Mouse (Mus musculus) gastrocnemius, postnatal 25 days (tissue): ENCODE results near the gene Pi4k2a. TPM values are rescaled to one million over a fixed set of nuclear protein-coding genes. Genes with fewer than 3 reads are reported as not detected.
A peak's percentile ranks its signal among the peaks of the same experiment; 100 is the strongest.

Experiments
- DNase-seq: peaks from one replicate; pipeline ENCODE4 v3.0.0; 2022
- total RNA-seq, 2 experiments: library from RNA; stranded (reverse); gene quantifications; 1 replicate in 1 of 2; 2 replicates in 1 of 2; pipeline ENCODE4 v1.2.3; 2021

Gene Pi4k2a
- total RNA-seq, 2 experiments from 2014 or later, result 10.4 to 12.2 TPM

- DNase-seq, result no peak
Measured at GRCm38 (mm10) chr19:42135070-42135469, 44.8 kb downstream of the Pi4k2a start.

- DNase-seq, result no peak
Measured at GRCm38 (mm10) chr19:42136126-42136525, 45.9 kb downstream of the Pi4k2a start.

- DNase-seq, result no peak
Measured at GRCm38 (mm10) chr19:42137167-42137672, 47.0 kb downstream of the Pi4k2a start.

- DNase-seq, result no peak
Measured at GRCm38 (mm10) chr19:42138517-42139285, 48.4 kb downstream of the Pi4k2a start.

- no peak for DNase-seq
Measured at GRCm38 (mm10) chr19:42139724-42140517, 49.7 kb downstream of the Pi4k2a start.

GRCm38 (mm10) chr19:42141998-42142397 lies 51.7 kb downstream of the Pi4k2a start:
- DNase-seq, result no peak

GRCm38 (mm10) chr19:42142757-42143156 lies 52.5 kb downstream of the Pi4k2a start:
- DNase-seq, result no peak

- DNase-seq, result no peak
Measured at GRCm38 (mm10) chr19:42144067-42144466, 53.8 kb downstream of the Pi4k2a start.

GRCm38 (mm10) chr19:42144541-42145167 lies 54.4 kb downstream of the Pi4k2a start:
- peak; percentile 63 for DNase-seq

GRCm38 (mm10) chr19:42145210-42145609 lies 54.9 kb downstream of the Pi4k2a start:
- DNase-seq, result no peak

- no peak for DNase-seq
Measured at GRCm38 (mm10) chr19:42145731-42146130, 55.5 kb downstream of the Pi4k2a start.

- DNase-seq, result no peak
Measured at GRCm38 (mm10) chr19:42146276-42147010, 56.2 kb downstream of the Pi4k2a start.

GRCm38 (mm10) chr19:42147170-42147768 lies 57.0 kb downstream of the Pi4k2a start, which contains the start of gene Marveld1:
Gene Marveld1 (plus strand): TSS chr19:42147400.
- peak; percentile 88 for DNase-seq

- DNase-seq, result peak; percentile 77
Measured at GRCm38 (mm10) chr19:42147769-42148568, 57.7 kb downstream of the Pi4k2a start.

- no peak for DNase-seq
Measured at GRCm38 (mm10) chr19:42148569-42148860, 58.2 kb downstream of the Pi4k2a start.

- peak; percentile 85 for DNase-seq
Measured at GRCm38 (mm10) chr19:42151990-42152389, 61.7 kb downstream of the Pi4k2a start.

- no peak for DNase-seq
Measured at GRCm38 (mm10) chr19:42157493-42158237, 67.4 kb downstream of the Pi4k2a start.

- DNase-seq, result no peak
Measured at GRCm38 (mm10) chr19:42158246-42159017, 68.2 kb downstream of the Pi4k2a start.

GRCm38 (mm10) chr19:42163764-42164163 lies 73.5 kb downstream of the Pi4k2a start, which contains the start of gene Zfyve27:
Gene Zfyve27 (plus strand): TSS chr19:42163951.
- no peak for DNase-seq
